In the genomic region with DNA sequence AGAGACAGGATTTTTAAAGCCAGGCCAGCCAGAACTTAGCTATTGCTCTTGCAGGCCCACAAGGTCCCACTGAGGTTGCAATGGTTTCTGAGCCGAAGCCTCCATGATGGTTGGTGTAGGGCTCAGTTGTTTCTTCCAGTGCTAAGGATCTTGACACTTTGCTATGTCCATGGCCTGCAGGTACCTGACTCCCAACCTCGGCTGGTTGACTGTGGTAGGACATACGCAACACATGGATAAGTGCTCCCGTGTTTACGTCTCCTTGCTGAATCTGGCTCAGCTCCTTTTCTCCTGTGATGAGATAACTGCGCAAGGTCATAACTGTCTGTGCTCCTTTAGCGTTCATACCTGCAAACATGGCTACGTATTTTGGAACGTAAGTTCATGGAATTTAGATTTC, we compare ENCODE assay signal across 34 mouse cellular contexts. TPM values are rescaled to one million over a fixed set of nuclear protein-coding genes. Genes with fewer than 3 reads are reported as not detected.
"Had no signal": no experiment of that assay in that cellular context is flagged by ENCODE, and none has a peak within 500 bp of the region (broad histone marks: within the 10 kb centered on the region; RNA-seq: fewer than 3 reads in every experiment).

No protein-coding gene starts in this region.

- H3K4me3 ChIP-seq: limb, embryonic 10.5 days; limb, embryonic 12.5 days; limb, embryonic 13.5 days; limb, embryonic 15.5 days; liver, embryonic 12.5 days; liver, embryonic 13.5 days; liver, embryonic 15.5 days; lung, embryonic 15.5 days; megakaryocyte, embryonic 14.5 days; midbrain, embryonic 10.5 days; midbrain, embryonic 12.5 days; midbrain, embryonic 13.5 days; midbrain, embryonic 15.5 days; neural tube, embryonic 12.5 days had no signal

- H3K36me3 ChIP-seq: limb, embryonic 10.5 days; limb, embryonic 12.5 days; limb, embryonic 13.5 days; limb, embryonic 15.5 days; liver, embryonic 12.5 days; liver, embryonic 13.5 days; liver, embryonic 15.5 days; lung, embryonic 15.5 days; midbrain, embryonic 10.5 days; midbrain, embryonic 12.5 days; midbrain, embryonic 13.5 days; midbrain, embryonic 15.5 days; neural tube, embryonic 12.5 days had no signal

- H3K9ac ChIP-seq: limb, embryonic 12.5 days; limb, embryonic 13.5 days; limb, embryonic 15.5 days; liver, embryonic 12.5 days; liver, embryonic 13.5 days; liver, embryonic 14.5 days; liver, embryonic 15.5 days; liver, postnatal 0 days; lung, embryonic 14.5 days; lung, embryonic 15.5 days; midbrain, embryonic 12.5 days; midbrain, embryonic 13.5 days; midbrain, embryonic 15.5 days; neural tube, embryonic 12.5 days had no signal

- H3K27ac ChIP-seq: limb, embryonic 10.5 days; limb, embryonic 12.5 days; limb, embryonic 13.5 days; limb, embryonic 15.5 days; liver, embryonic 12.5 days; liver, embryonic 13.5 days; liver, embryonic 14.5 days; liver, embryonic 15.5 days; lung, embryonic 15.5 days; macrophage; midbrain, embryonic 10.5 days; midbrain, embryonic 12.5 days; midbrain, embryonic 13.5 days; midbrain, embryonic 15.5 days; neural tube, embryonic 12.5 days had no signal

- H3K27me3 ChIP-seq: limb, embryonic 12.5 days; limb, embryonic 13.5 days; limb, embryonic 15.5 days; liver, embryonic 12.5 days; liver, embryonic 13.5 days; liver, embryonic 15.5 days; lung, embryonic 15.5 days; megakaryocyte, embryonic 14.5 days; midbrain, embryonic 12.5 days; midbrain, embryonic 13.5 days; midbrain, embryonic 15.5 days; neural tube, embryonic 12.5 days had no signal

- DNase-seq: left cerebral cortex, postnatal 4 days; liver; liver, embryonic 13.5 days; liver, postnatal 0 days; lung, adult 18-20 months; lung, adult 2 months; lung, embryonic 14.5 days; lung, postnatal 10 days; lung, postnatal 14 days; lung, postnatal 36 days; lung, postnatal 4 days; midbrain, embryonic 14.5 days had no signal

- H3K4me2 ChIP-seq: limb, embryonic 12.5 days; limb, embryonic 13.5 days; limb, embryonic 15.5 days; liver, embryonic 11.5 days; liver, embryonic 12.5 days; liver, embryonic 13.5 days; liver, embryonic 15.5 days; lung, embryonic 14.5 days; lung, embryonic 15.5 days; midbrain, embryonic 11.5 days; midbrain, embryonic 12.5 days; midbrain, embryonic 13.5 days; midbrain, embryonic 15.5 days; neural tube, embryonic 12.5 days had no signal

- H3K4me1 ChIP-seq: limb, embryonic 10.5 days; limb, embryonic 12.5 days; limb, embryonic 13.5 days; limb, embryonic 15.5 days; liver, embryonic 12.5 days; liver, embryonic 13.5 days; liver, embryonic 15.5 days; lung, embryonic 15.5 days; megakaryocyte, embryonic 14.5 days; midbrain, embryonic 10.5 days; midbrain, embryonic 12.5 days; midbrain, embryonic 13.5 days; midbrain, embryonic 15.5 days; neural tube, embryonic 12.5 days had no signal

RNA-seq across cellular contexts. Expression of gene Steap1, which starts 14.7 kb away (rescaled TPM):
- total RNA-seq: left cerebral cortex, postnatal 36 days; left cerebral cortex, postnatal 4 days; megakaryocyte progenitor cell, adult 5-6 weeks; megakaryocyte, adult 5-6 weeks; megakaryocyte-erythroid progenitor cell, adult 5-6 weeks; monocyte, adult 5-6 weeks had no signal
- polyA plus RNA-seq: macrophage had no signal

RNA-seq across cellular contexts. Expression of gene Steap2, which starts 40.1 kb away (rescaled TPM):
- total RNA-seq: megakaryocyte progenitor cell, adult 5-6 weeks; megakaryocyte, adult 5-6 weeks; megakaryocyte-erythroid progenitor cell, adult 5-6 weeks; monocyte, adult 5-6 weeks had no signal
- polyA plus RNA-seq: macrophage had no signal
